Mouse (Mus musculus): ENCODE data around the gene E030030I06Rik. TPM values are rescaled to one million over a fixed set of nuclear protein-coding genes. Genes with fewer than 3 reads are reported as not detected.
A peak's percentile ranks its signal among the peaks of the same experiment; 100 is the strongest.
"Not testable (repeated sequence)": the region's sequence is repeated elsewhere in the genome, so short reads cannot be mapped to it uniquely, and the experiment has no call there.

E030030I06Rik gene
- polyA plus RNA-seq (2014; fragmentation: Nextera tagmentation; extraction: Ambion mirVana): 17.6 and 19.6 TPM in 2 replicates

- Histone ChIP-seq H3K4me1 (ENCODE audit: control insufficient read depth, insufficient read depth, low read length) (no peaks in the 10 kb centered on the region; the same call in 1 of the 2 replicates), H3K9ac (replicated peaks; ENCODE audit: low read length) (peak within 1 kb of the TSS; percentile 69), H3K4me3 (ENCODE audit: low read depth, low read length) (peak within 1 kb of the TSS; percentile 61), H3K4me2 (ENCODE audit: low read depth, low read length) (peak within 1 kb of the TSS; percentile 97), H3K36me3 (replicated peaks; ENCODE audit: control insufficient read depth, insufficient read depth, low read depth, low read length) (no peaks in the 10 kb centered on the region), H3K27ac (replicated peaks; ENCODE audit: low read depth, low read length) (no peak within 1 kb of the TSS; the same call in 1 of the 2 replicates), H3K27me3 (ENCODE audit: control insufficient read depth, insufficient read depth, low read length) (peaks cover 18% of the 10 kb centered on the region), H3K9me3 (replicated peaks; ENCODE audit: control insufficient read depth, low read length) (no peaks in the 10 kb centered on the region)
- WGBS: under 1% methylated on average over 37 of the region's 37 CpGs
- ATAC-seq (replicated peaks; ENCODE audit: insufficient number of reproducible peaks, low FRiP score, low TSS enrichment, low read depth) (peak; percentile 72), DNase-seq (ENCODE audit: low spot score) (peak; percentile 53)
Observed at GRCm38 (mm10) chr10:22149073-22149690, at the start of gene E030030I06Rik. Gene E030030I06Rik, minus strand, starts transcription at chr10:22149270.

GRCm38 (mm10) chr10:22191035-22191434 lies 42.0 kb upstream of the E030030I06Rik start:
- not testable (repeated sequence) for H3K4me2 ChIP-seq (ENCODE audit: low read depth, low read length); H3K27me3 ChIP-seq (ENCODE audit: control insufficient read depth, insufficient read depth, low read length)

DNA sequence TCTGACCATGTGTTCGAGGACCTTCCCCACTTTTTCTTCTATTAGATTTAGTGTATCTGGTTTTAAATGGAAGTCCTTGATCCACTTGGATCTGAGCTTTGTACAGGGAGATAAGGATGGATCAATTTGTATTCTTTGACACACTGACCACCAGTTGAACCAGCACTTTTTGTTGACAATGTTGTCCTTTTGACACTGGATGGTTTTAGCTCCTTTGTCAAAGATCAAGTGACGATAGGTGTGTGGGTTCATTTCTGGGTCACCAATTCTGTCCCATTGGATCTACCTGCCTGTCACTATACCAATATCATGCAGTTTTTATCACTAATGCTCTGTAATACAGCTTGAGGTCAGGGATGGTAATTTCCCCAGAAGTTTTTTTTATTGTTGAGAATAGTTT lies 27.4 kb upstream of the E030030I06Rik start:
- not testable (repeated sequence) for H3K27ac ChIP-seq (replicated peaks; ENCODE audit: low read depth, low read length); H3K36me3 ChIP-seq (replicated peaks; ENCODE audit: control insufficient read depth, insufficient read depth, low read depth, low read length); H3K9me3 ChIP-seq (replicated peaks; ENCODE audit: control insufficient read depth, low read length); H3K9ac ChIP-seq (replicated peaks; ENCODE audit: low read length); ATAC-seq (replicated peaks; ENCODE audit: insufficient number of reproducible peaks, low FRiP score, low TSS enrichment, low read depth); H3K27me3 ChIP-seq (ENCODE audit: control insufficient read depth, insufficient read depth, low read length); H3K4me1 ChIP-seq (ENCODE audit: control insufficient read depth, insufficient read depth, low read length); DNase-seq (ENCODE audit: low spot score); H3K4me2 ChIP-seq (ENCODE audit: low read depth, low read length); H3K4me3 ChIP-seq (ENCODE audit: low read depth, low read length)
- WGBS: 86% methylated on average over 2 of the region's 2 CpGs

More at GRCm38 (mm10) chr10:22191035-22191434, 42.0 kb upstream of the E030030I06Rik start:
- not testable (repeated sequence) for H3K9ac ChIP-seq (replicated peaks; ENCODE audit: low read length); H3K36me3 ChIP-seq (replicated peaks; ENCODE audit: control insufficient read depth, insufficient read depth, low read depth, low read length); H3K9me3 ChIP-seq (replicated peaks; ENCODE audit: control insufficient read depth, low read length); H3K27ac ChIP-seq (replicated peaks; ENCODE audit: low read depth, low read length); H3K4me1 ChIP-seq (ENCODE audit: control insufficient read depth, insufficient read depth, low read length); H3K4me3 ChIP-seq (ENCODE audit: low read depth, low read length)
- DNase-seq (ENCODE audit: low spot score) (peak; percentile 20), ATAC-seq (replicated peaks; ENCODE audit: insufficient number of reproducible peaks, low FRiP score, low TSS enrichment, low read depth) (peak; percentile 83)
- 2% methylated on average over 6 of the region's 10 CpGs for WGBS

DNA sequence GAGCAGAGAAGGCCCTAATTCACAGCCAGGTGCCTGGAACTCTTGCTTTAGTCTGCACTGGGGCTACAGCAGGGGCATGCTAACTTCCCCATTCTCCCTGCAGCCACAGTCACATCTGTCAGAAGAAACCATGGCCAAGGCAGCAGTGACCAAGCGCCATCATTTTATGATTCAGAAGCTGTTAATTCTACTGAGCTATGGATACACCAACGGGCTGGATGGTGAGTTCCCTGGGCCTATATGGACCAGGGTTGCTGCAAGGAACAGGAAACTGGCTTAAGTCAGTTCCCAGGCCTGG lies 25.1 kb upstream of the E030030I06Rik start:
- H3K27me3 ChIP-seq (ENCODE audit: control insufficient read depth, insufficient read depth, low read length); H3K27ac ChIP-seq (replicated peaks; ENCODE audit: low read depth, low read length); H3K9me3 ChIP-seq (replicated peaks; ENCODE audit: control insufficient read depth, low read length); H3K36me3 ChIP-seq (replicated peaks; ENCODE audit: control insufficient read depth, insufficient read depth, low read depth, low read length); H3K4me1 ChIP-seq (ENCODE audit: control insufficient read depth, insufficient read depth, low read length); ATAC-seq (replicated peaks; ENCODE audit: insufficient number of reproducible peaks, low FRiP score, low TSS enrichment, low read depth); H3K9ac ChIP-seq (replicated peaks; ENCODE audit: low read length); DNase-seq (ENCODE audit: low spot score); H3K4me3 ChIP-seq (ENCODE audit: low read depth, low read length); H3K4me2 ChIP-seq (ENCODE audit: low read depth, low read length): not testable (repeated sequence)
- WGBS: 81% methylated on average over 2 of the region's 2 CpGs

GRCm38 (mm10) chr10:22173335-22174189 lies 24.5 kb upstream of the E030030I06Rik start:
- WGBS: 11% methylated on average over 11 of the region's 17 CpGs
- not testable (repeated sequence) for H3K4me3 ChIP-seq (ENCODE audit: low read depth, low read length); H3K4me1 ChIP-seq (ENCODE audit: control insufficient read depth, insufficient read depth, low read length); H3K36me3 ChIP-seq (replicated peaks; ENCODE audit: control insufficient read depth, insufficient read depth, low read depth, low read length); H3K27ac ChIP-seq (replicated peaks; ENCODE audit: low read depth, low read length); H3K4me2 ChIP-seq (ENCODE audit: low read depth, low read length); H3K9me3 ChIP-seq (replicated peaks; ENCODE audit: control insufficient read depth, low read length); H3K9ac ChIP-seq (replicated peaks; ENCODE audit: low read length); H3K27me3 ChIP-seq (ENCODE audit: control insufficient read depth, insufficient read depth, low read length)
- peak; percentile 47 for DNase-seq (ENCODE audit: low spot score)
- ATAC-seq (replicated peaks; ENCODE audit: insufficient number of reproducible peaks, low FRiP score, low TSS enrichment, low read depth): peak; percentile 67

DNA sequence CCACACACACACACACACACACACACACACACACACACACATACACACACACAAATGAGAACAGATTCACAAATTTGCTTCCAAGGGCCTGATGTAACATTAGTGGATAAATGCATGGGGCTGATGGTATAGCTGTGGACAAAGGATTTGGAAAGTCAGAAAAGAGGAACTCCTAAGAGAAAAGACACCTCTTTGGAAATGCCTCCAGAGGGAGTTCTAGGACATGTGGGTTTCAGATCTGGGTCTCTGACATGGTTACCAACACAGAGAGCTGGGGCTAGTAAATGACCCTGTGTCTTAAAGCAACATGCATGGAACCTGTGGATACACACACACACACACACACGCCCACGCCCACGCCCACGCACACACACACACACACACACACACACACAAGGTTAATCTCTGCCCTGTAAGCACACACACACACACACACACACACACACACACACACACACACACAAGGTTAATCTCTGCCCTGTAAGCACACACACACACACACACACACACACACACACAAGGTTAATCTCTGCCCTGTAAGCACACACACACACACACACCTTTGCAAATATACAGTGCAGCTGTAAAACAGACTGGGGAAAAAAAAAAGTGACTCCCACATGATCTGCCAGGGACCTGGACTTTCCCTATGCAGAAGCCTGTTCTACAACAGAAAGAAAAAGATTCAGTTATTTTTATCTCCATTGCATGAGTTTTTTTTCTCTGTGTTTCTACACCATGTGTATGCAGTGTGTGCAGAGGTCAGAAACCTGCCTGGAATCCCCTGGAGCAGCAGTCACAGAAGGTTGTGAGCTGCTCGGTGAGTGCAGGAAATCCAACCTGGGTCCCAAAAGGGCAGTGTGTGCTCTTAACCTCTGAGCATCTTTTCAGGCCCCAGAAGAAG lies 23.6 kb upstream of the E030030I06Rik start:
- H3K36me3 ChIP-seq (replicated peaks; ENCODE audit: control insufficient read depth, insufficient read depth, low read depth, low read length); H3K27me3 ChIP-seq (ENCODE audit: control insufficient read depth, insufficient read depth, low read length); H3K4me2 ChIP-seq (ENCODE audit: low read depth, low read length); H3K4me3 ChIP-seq (ENCODE audit: low read depth, low read length); DNase-seq (ENCODE audit: low spot score); ATAC-seq (replicated peaks; ENCODE audit: insufficient number of reproducible peaks, low FRiP score, low TSS enrichment, low read depth); H3K9ac ChIP-seq (replicated peaks; ENCODE audit: low read length); H3K9me3 ChIP-seq (replicated peaks; ENCODE audit: control insufficient read depth, low read length); H3K27ac ChIP-seq (replicated peaks; ENCODE audit: low read depth, low read length); H3K4me1 ChIP-seq (ENCODE audit: control insufficient read depth, insufficient read depth, low read length): not testable (repeated sequence)
- WGBS: 51% methylated on average over 4 of the region's 5 CpGs

GRCm38 (mm10) chr10:22169116-22169515 lies 20.0 kb upstream of the E030030I06Rik start:
- H3K4me1 ChIP-seq (ENCODE audit: control insufficient read depth, insufficient read depth, low read length); DNase-seq (ENCODE audit: low spot score); H3K4me3 ChIP-seq (ENCODE audit: low read depth, low read length); H3K27ac ChIP-seq (replicated peaks; ENCODE audit: low read depth, low read length); H3K27me3 ChIP-seq (ENCODE audit: control insufficient read depth, insufficient read depth, low read length); ATAC-seq (replicated peaks; ENCODE audit: insufficient number of reproducible peaks, low FRiP score, low TSS enrichment, low read depth); H3K36me3 ChIP-seq (replicated peaks; ENCODE audit: control insufficient read depth, insufficient read depth, low read depth, low read length); H3K9ac ChIP-seq (replicated peaks; ENCODE audit: low read length); H3K4me2 ChIP-seq (ENCODE audit: low read depth, low read length); H3K9me3 ChIP-seq (replicated peaks; ENCODE audit: control insufficient read depth, low read length): not testable (repeated sequence)
